Mouse (Mus musculus) adrenal gland, adult (tissue): ENCODE results near the gene Dcakd.

Experiments used
- DNase-seq, 2 experiments: peaks; one replicate each; pipeline ENCODE4 v3.0.0; 2022 to 2023; ENCODE audit warnings: low spot score in 1 of 2; ENCODE audit not compliant: inconsistent age in 2 of 2

Dcakd gene

DNA sequence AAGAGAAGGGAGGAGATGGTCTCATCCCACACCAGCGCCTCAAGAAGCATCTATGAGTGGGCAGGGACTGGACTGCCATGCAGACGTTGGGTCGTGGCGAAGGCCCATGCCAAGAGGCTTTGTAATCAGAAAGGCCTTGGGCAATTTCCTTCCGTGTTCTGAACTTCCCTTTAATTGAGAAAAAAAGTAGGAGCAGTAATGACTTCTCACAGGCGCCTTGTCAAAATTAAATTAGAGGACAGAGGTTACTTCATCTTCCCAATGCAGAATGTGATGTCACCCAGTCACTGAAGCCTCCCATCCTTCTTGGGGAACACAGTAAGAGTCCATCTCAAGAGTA lies 21.2 kb downstream of the Dcakd start:
- DNase-seq = peak in 1 of 2 experiments; percentile 62

DNA sequence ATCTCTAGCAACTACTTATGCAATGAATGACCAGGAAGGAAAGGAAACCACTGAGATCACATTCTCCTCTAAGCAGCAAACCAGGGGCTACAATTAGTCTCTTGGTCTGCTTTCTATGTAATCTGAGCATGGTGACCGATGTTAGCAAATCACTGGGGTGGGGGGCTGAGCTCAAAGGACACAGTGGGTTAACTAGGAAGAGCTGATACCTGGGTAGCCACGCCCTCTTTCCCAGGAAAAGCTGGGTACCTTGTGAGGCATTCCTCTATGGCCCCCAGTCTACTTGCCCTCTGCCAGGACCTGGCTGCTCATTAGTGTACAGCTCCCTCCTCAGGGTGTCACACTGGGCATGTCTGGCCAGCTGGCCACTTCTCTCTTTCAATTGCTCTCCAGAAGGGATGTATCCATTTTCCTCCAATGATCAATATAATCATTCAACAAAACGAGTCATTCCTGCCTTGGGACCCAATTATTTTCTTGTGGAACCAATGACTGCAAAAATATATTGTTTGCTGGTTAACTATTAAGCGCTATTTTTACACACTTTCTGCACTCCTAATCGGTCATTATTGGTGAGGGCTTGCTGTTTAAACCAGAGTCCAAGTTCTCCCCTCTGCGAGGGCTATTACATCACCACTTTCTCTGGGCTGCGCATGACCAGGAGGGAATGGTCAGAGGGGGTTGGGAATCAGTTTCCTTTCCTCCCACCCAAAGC lies 21.7 kb downstream of the Dcakd start:
- DNase-seq = no peak

GRCm38 (mm10) chr11:103005254-103005981 lies 22.7 kb downstream of the Dcakd start:
- peak in 1 of 2 experiments; percentile 35 for DNase-seq

GRCm38 (mm10) chr11:103004852-103005251 lies 23.3 kb downstream of the Dcakd start:
- no peak for DNase-seq

GRCm38 (mm10) chr11:103003210-103003609 lies 24.9 kb downstream of the Dcakd start:
- peak; percentile 87 to 89 for DNase-seq

DNA sequence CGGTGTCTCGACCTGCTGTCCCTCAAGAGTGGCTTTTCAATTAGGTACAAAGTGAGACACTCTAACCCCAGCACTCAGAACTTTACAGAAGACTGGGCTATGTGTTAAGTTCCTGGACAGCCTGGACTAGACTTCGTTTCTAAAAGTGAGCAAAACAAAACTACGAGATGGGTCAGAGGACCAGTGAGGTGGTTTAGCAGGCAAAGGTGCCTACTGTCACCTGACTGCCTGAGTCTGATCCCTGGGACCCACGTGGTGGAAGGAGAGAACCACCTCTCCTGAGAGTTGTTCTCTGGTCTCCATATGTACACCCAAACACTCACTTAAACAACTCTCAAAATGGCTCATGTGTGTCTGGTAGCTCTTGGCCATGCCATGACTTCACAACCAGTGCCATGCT lies 27.1 kb downstream of the Dcakd start:
- no peak for DNase-seq

- peak in 1 of 2 experiments; percentile 37 for DNase-seq
These were observed 28.0 kb downstream of the Dcakd start for GRCm38 (mm10) chr11:103000111-103000510.

DNA sequence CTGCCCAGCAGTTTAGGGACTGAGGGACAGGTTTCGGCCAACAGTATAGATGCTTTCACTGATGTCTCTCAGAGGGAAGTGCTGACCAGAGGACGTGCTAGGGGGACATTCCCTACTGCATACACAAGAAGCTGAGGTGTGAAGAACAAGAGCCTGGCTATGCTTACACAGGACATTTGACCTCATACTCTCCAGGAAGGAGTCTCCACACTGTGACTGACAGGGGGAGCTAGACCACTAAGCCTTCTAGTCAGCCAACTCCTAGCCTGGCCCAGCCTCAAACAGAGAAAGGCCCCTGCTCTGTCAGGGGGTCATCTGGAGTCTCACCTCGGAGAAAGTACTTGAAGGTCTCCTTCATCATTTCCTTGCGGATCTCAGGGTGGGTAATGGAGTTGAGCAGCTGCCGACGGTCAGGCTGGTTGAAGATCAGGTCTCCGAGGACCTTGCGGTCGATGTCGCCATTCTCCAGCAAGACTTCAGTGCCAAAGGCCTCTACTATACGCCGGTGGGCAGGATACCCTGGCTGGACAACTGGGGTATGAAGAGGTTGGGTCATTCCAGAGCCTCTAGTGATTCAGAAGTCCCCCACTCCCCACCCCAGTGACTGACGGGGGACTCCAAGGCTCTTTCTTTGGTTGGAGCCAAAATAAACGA lies 28.7 kb downstream of the Dcakd start:
- no peak for DNase-seq

GRCm38 (mm10) chr11:102998577-102999316 lies 29.4 kb downstream of the Dcakd start:
- peak; percentile 50 to 74 for DNase-seq

- no peak for DNase-seq
These were observed 29.9 kb downstream of the Dcakd start for GRCm38 (mm10) chr11:102998254-102998576.

- peak; percentile 80 to 87 for DNase-seq
These were observed 31.0 kb downstream of the Dcakd start for GRCm38 (mm10) chr11:102996991-102997770.

GRCm38 (mm10) chr11:102996385-102996784 lies 31.7 kb downstream of the Dcakd start:
- peak; percentile 62 to 74 for DNase-seq

DNA sequence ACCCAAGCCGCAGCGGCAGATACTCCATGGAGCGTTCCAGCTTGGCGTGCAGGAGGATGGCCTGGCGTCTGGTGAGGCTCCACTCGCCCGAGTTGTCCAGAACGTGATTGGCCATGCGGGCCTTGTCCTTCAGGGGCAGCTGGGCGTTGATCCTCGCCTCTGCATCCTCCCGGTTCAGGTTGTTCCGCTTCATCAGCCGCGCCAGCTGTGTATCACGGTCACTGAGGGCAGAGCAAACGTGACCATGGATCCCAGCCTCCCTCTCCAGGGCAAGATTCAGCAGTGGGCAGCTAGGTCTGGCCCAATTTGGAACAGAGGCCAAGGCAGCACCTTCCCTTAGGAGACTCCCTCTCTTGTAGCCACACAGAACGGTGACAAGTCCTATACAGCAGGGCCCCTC lies 33.2 kb downstream of the Dcakd start:
- no peak for DNase-seq

DNA sequence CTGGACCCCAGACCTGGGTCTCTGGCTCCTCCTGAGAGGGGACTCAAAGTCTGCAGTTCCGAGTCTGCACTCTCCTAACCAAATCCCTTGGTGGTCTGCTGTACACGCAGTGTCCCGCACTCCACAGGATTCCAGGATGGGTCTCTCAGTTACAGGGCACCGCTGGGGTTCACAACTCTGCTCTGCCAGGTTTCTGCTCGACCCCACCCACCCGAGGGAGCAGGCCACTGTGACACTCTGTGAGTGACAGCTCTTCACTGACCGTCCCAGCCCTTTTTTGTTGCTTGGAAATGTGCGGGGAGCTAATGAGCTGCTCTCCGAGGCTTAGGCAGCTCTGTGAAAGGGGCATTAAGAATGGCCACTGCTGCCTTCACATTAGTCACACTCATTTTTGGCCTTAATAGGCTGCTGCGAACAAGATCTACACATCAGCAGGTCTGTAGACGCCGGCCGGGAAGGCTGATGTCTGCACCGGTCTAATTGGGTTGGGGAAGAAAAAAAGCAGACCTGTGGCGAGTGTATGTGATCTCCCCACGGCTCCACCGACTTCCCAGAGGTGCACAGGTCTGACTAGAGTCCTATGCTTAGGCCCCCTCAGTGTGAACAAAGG lies 34.6 kb downstream of the Dcakd start:
- no peak for DNase-seq

DNA sequence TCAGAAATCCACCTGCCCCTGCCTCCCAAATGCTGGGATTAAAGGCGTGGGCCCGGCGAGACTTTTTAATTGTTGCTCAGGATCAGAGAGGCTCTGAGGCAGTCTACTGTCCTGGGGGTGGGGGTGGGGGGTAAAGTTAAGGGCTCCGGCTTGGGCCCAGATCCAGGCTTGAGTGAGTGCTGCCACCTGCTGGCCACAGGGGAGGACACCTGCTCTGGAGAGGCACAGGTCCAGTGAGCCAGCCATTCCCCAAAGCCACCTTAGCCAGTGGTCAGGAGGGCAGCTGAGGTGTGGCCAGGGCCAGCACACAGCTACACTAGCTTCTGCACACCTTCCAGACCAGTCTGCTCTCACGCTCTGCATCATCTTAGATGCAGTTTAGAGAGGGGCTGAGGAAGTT lies 35.2 kb downstream of the Dcakd start:
- peak; percentile 74 to 88 for DNase-seq

- no peak for DNase-seq
These were observed 36.5 kb downstream of the Dcakd start for GRCm38 (mm10) chr11:102991681-102992080.

- peak; percentile 75 to 82 for DNase-seq
These were observed 37.9 kb downstream of the Dcakd start for GRCm38 (mm10) chr11:102990152-102990663.

- no peak for DNase-seq
These were observed 38.4 kb downstream of the Dcakd start for GRCm38 (mm10) chr11:102989641-102990151.

DNA sequence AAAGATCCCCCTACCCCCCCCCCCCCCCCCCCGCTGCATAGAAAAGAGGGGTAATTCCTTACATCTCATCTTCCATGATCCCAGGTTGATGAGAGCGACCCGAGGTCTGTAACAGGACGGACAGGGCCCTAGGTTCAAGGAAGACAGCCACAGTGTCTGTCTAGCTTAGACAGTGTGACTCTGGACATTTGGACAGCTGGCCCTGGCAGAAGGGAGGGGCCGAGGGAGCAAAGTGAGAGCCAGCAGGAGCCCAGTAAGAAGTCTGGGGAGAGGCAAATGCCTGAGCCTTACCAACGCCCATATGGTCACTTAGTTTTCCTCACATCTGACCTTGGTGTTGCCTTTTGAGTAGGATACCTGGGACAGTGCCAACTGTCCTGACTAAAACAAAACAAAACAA lies 43.0 kb downstream of the Dcakd start:
- no peak for DNase-seq

GRCm38 (mm10) chr11:102984615-102985014 lies 43.5 kb downstream of the Dcakd start:
- peak in 1 of 2 experiments; percentile 54 for DNase-seq
